Mouse (Mus musculus): ENCODE results near the gene Pappa. TPM values are rescaled to one million over a fixed set of nuclear protein-coding genes. Genes with fewer than 3 reads are reported as not detected.

Gene Pappa
- total RNA-seq, 2 experiments from 2014 or later: 1.4 TPM

GRCm38 (mm10) chr4:65328486-65329308, 204.7 kb downstream of the Pappa start:
- DNase-seq: no peak

DNA sequence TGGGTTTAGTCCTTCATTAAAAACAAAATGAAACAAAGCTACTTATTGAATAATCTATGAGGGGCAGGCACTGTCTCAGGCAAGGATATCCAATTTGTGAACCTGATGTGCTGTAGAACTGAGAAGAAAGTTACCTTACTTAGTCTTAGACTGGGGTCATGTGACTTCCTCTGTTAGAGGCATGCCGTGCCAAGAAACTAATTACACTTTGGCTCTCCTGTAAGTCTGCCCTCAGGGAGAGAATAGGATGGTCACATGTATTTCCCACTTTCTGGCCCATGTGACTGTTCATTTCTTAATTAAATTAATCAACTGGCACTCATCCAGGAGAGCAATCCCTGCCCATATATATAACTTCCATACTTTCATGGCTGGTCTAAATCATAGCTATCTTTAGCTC, 209.7 kb downstream of the Pappa start:
- no peak for DNase-seq

DNA sequence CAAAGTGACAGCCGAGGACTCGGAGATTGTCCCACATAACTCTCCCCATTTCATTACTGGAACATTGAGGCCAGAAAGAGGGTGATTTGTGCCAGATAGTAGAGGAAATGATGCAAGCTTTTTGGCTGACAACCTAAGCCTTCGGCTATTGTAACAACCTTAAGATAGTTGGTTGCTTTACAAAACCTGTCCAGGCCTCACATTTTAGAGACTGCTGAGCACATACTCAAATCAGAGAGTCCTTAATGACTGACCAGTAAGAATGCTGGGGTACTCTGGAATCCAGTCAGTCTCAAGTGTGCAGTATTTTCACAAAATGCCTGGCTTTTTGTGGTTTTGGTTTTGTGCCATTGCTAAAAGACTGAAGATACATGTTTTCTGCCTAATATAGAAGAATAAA, 217.8 kb downstream of the Pappa start:
- DNase-seq: no peak

GRCm38 (mm10) chr4:65350521-65350920, 226.5 kb downstream of the Pappa start:
- no peak for DNase-seq

DNA sequence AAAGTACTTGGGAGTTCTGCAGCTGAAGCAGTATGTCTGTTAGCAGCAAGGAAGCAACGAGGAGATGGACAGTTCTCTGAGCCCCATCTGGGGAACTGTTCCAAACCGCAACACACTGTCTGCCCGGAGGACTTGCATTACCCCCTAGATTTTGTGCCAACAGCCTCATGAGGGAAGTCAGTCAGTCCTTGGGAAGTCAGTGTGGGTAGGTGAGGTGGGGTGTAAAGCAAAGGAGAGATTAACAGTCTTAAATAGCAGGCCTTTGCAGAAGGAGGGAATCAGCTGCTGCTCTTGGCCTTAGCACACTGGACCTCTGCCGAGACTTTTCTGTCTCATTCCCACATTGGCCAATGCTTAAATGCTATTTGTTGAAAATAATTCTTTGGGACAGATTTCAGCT, 230.6 kb downstream of the Pappa start:
- no peak for DNase-seq

DNA sequence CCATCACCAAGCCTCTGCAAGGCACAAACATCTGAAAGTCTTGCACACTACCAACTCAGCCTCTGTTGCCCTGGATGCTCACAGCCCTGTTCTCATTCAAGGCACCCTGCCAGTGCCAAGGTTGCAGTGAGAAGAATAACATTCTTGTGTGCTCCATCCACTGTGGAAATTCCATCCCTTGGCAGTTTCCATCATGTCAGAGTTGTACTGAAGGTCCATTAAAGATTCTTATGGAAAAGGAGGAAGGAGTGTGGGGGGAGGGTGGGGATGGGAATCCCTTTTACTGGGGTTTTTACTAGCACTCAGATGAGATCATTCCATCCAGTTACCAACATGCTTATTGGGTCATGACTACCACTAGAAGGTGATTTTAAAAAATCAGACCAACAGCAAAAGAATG, 243.2 kb downstream of the Pappa start:
- DNase-seq: no peak

DNA sequence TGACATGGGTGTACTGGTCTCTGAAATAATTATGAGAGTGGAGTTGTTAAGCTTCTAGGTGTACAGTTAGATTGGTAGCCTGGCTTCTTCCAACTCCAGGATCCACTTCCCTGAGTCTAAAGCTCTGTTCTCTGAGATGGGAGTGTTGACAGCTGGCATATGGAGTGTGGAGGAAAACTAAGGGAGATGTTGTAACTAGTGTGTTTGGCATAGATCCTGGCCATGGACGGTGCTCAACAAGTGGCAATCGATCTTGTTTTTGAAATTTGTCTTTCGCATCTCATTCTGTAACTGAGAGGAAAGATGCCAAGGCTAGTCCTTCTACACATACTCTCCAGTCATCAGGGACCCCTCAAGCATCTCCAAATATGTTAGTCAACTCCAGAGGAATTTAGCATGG, 248.8 kb downstream of the Pappa start:
- no peak for DNase-seq

DNA sequence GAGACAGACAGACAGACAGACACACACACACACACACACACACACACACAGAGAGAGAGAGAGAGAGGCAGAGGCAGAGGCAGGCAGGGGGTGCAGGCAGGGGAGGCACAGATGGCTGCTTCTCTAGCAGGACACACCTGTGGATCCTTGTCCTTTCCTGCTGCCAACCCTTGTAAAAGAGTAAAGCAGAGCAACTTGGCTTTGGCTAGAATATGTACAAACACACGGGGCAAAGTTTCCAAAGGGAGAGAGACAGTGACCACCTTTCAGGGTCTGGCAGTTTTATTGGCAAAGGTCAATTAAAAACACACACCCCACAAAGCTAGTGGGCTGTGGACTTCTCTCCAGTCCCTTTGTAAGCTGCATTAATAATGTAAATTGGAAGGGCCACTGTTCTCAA, 249.9 kb downstream of the Pappa start:
- DNase-seq: no peak

- DNase-seq: no peak
These were observed 252.6 kb downstream of the Pappa start for GRCm38 (mm10) chr4:65376571-65376970.

DNA sequence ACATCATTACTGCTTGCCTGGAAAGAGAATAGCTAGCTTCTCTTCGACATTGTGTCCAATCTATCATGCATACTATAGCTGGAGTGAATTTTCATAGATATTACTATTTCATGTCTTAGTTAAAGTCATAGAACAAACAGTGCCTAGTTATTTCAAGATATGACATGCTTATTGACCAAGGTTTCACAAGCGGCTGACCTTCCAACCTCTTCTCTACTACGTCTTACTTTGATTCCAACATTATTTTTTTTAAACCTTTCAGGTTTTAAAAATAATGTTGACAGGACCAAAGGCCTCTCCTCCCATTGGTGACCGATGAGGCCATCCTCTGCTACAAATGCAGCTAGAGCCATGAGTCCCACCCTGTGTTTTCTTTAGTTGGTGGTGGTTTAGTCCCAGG, 255.5 kb downstream of the Pappa start:
- DNase-seq: no peak

DNA sequence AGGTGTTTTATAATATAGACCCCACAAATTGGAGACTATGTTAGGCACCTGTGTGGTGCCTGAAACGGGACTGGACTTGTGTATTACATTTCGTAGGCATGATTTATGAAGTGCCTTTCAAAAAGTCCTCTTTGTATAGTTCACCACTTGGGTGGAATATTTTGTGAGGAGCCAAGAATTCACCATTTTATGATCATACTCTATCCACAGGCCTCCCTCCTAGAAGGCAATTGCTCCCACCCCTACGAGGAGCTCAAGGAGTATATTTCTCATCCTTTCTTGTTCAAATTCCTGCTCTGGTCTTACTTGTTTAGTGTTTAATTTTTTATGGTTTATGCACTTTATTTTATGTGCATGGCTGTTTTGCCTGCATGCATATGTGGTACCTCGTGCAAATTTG, 259.1 kb downstream of the Pappa start:
- no peak for DNase-seq

GRCm38 (mm10) chr4:65391001-65391400, 267.0 kb downstream of the Pappa start:
- no peak for DNase-seq

DNA sequence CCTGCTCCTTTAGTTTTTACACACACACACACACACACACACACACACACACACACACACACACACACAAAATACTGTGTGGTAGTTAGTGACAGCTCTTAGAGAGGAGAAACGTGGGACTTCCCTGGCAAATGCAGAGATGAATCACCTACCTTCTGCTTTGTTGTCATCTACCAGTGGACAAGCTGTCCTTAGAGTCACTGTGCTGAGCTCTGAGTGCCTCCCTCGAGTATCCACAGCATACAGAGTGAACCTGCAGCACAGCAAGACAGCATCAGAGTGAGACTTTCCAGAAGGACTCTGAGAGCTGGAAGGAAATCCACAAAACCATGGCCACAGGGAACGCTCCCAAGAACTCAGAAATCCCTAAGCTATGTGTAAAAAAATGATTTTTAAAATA, 272.8 kb downstream of the Pappa start:
- DNase-seq: no peak

GRCm38 (mm10) chr4:65399457-65399856, 275.5 kb downstream of the Pappa start:
- DNase-seq: no peak

DNA sequence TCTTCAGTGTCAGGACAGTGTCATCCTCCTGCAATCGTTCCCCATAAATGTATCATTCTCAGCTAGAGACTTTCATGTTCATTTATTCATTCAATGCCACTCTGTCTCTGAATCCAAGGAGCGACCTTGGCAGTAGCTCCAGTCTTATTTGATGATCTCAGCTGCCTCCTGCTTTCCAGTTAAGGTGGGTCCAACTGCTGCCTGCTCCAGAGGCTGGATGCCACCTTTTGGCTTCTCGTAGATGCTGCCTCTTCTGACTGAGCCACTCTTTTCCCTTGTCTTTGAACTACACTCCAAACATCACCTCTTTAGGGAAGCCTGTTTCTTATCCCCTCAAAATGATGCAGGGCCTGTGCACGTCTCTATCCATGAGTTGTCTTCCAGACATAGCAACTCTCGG, 278.3 kb downstream of the Pappa start:
- no peak for DNase-seq

- no peak for DNase-seq
These were observed 279.1 kb downstream of the Pappa start for GRCm38 (mm10) chr4:65402836-65403634.
